Mouse (Mus musculus) midbrain, embryonic 14.5 days (tissue): Measurements from ENCODE around the gene Slc24a5. TPM values are rescaled to one million over a fixed set of nuclear protein-coding genes. Genes with fewer than 3 reads are reported as not detected.

Experiments
- ATAC-seq: fragments of 200-750 bp; cut with Nextera tagmentation; 2 replicates; pipeline ENCODE4 v1.8.0; 2017; ENCODE audit warnings: moderate number of reproducible peaks, moderate library complexity; ENCODE audit not compliant: low FRiP score, low TSS enrichment
- DNase-seq: peaks from one replicate; pipeline ENCODE4 v3.0.0-alpha.2; 2015
- H3K27ac ChIP-seq: fragments of 300-500 bp; sonication (generic); replicated peaks from 2 replicates; pipeline ENCODE4 v1.5.1; 2014; ENCODE audit warnings: mild to moderate bottlenecking, low read depth, low read length, moderate library complexity
- H3K27me3 ChIP-seq: fragments of 300-500 bp; sonication (generic); 2 replicates; pipeline ENCODE4 v1.6.1; 2014; ENCODE audit warnings: low read length, control low read depth, mixed read lengths; ENCODE audit not compliant: control insufficient read depth, insufficient read depth
- H3K36me3 ChIP-seq: fragments of 300-500 bp; sonication (generic); 2 replicates; pipeline ENCODE4 v1.6.1; 2014; ENCODE audit warnings: low read length, control low read depth; ENCODE audit not compliant: control insufficient read depth, insufficient read depth
- H3K4me1 ChIP-seq: fragments of 300-500 bp; sonication (generic); 2 replicates; pipeline ENCODE4 v1.6.1; 2014; ENCODE audit warnings: mild to moderate bottlenecking, antibody characterized with exemption, low read length, control low read depth; ENCODE audit not compliant: control insufficient read depth, insufficient read depth
- H3K4me2 ChIP-seq: fragments of 300-500 bp; sonication (generic); 2 replicates; pipeline ENCODE4 v1.6.1; 2014; ENCODE audit warnings: mild to moderate bottlenecking, low read length, moderate library complexity
- H3K4me3 ChIP-seq: fragments of 300-500 bp; sonication (generic); replicated peaks from 2 replicates; pipeline ENCODE4 v1.5.1; 2014; ENCODE audit warnings: low read depth, low read length
- H3K9ac ChIP-seq: fragments of 300-500 bp; sonication (generic); replicated peaks from 2 replicates; pipeline ENCODE4 v1.6.1; 2014; ENCODE audit warnings: mild to moderate bottlenecking, low read length, moderate library complexity
- H3K9me3 ChIP-seq: fragments of 300-500 bp; sonication (generic); 2 replicates; pipeline ENCODE4 v1.6.1; 2016; ENCODE audit warnings: low read length, control low read depth, mixed read lengths; ENCODE audit not compliant: control insufficient read depth
- WGBS: fragments of 180-500 bp; shearing (Covaris S2); extraction: QIAGEN DNeasy Blood & Tissue Kit; methylation state at CpG from one replicate; pipeline ENCODE4 v1.1.7; 2014; 5-methylcytosine and 5-hydroxymethylcytosine counted together
- polyA plus RNA-seq: library from polyadenylated mRNA; unstranded; fragments of >200 nt; fragmentation: Nextera tagmentation; extraction: Ambion mirVana; gene quantifications from 2 replicates; pipeline ENCODE4 v1.2.1, GENCODE M21; 2014

The Slc24a5 gene
- polyA plus RNA-seq, 1 experiment from 2014 or later: 8.1 TPM

- H3K27ac ChIP-seq: no peak overlapping the region
- no peaks in the 10 kb centered on the region for H3K36me3 ChIP-seq
- H3K4me2 ChIP-seq: no peak overlapping the region
- no peak overlapping the region for H3K4me3 ChIP-seq
- ATAC-seq (no peak), DNase-seq (no peak)
- H3K9me3 ChIP-seq: no peaks in the 10 kb centered on the region
- no peak overlapping the region for H3K9ac ChIP-seq
- H3K4me1 ChIP-seq: peaks cover 4% of the 10 kb centered on the region; the same call in 1 of the 2 replicates
- WGBS: 89% methylated on average over 3 of the region's 3 CpGs
- H3K27me3 ChIP-seq: no peaks in the 10 kb centered on the region
These were observed 58.9 kb downstream of the Slc24a5 start for GRCm38 (mm10) chr2:125126792-125127191.

GRCm38 (mm10) chr2:125134113-125134512, 66.2 kb downstream of the Slc24a5 start:
- Histone ChIP-seq H3K4me3 (no peak overlapping the region), H3K9me3 (no peaks in the 10 kb centered on the region), H3K4me1 (no peaks in the 10 kb centered on the region), H3K27me3 (no peaks in the 10 kb centered on the region), H3K9ac (no peak overlapping the region), H3K4me2 (no peak overlapping the region), H3K27ac (no peak overlapping the region), H3K36me3 (no peaks in the 10 kb centered on the region)
- WGBS: 19% methylated on average over 4 of the region's 4 CpGs
- no peak for DNase-seq
- no peak for ATAC-seq

- H3K9ac ChIP-seq: peak within 1 kb of the TSS; percentile 59
- H3K4me2 ChIP-seq: peak within 1 kb of the TSS; percentile 62
- DNase-seq: peak; percentile 81
- H3K27ac ChIP-seq: peak within 1 kb of the TSS; percentile 82
- WGBS: under 1% methylated on average over 39 of the region's 39 CpGs
- H3K4me3 ChIP-seq: peak within 1 kb of the TSS; percentile 46
- H3K36me3 ChIP-seq: no peaks in the 10 kb centered on the region
- no peaks in the 10 kb centered on the region for H3K4me1 ChIP-seq
- no peaks in the 10 kb centered on the region for H3K9me3 ChIP-seq
- ATAC-seq: peak; percentile 53; the same call in 1 of the 2 replicates
- no peaks in the 10 kb centered on the region for H3K27me3 ChIP-seq
These were observed 68.2 kb downstream of the Slc24a5 start, which contains the start of gene Ctxn2 for GRCm38 (mm10) chr2:125135903-125136811. TSS of gene Ctxn2 (plus strand) at chr2:125136692.

- Histone ChIP-seq H3K4me1 (no peaks in the 10 kb centered on the region), H3K9me3 (no peaks in the 10 kb centered on the region), H3K36me3 (no peaks in the 10 kb centered on the region), H3K4me2 (peak overlapping the region; percentile 62), H3K27ac (peak overlapping the region; percentile 82), H3K4me3 (peak overlapping the region; percentile 46), H3K9ac (peak overlapping the region; percentile 59; the same call in 1 of the 2 replicates), H3K27me3 (no peaks in the 10 kb centered on the region)
- no peak for ATAC-seq
- WGBS: 29% methylated on average over 7 of the region's 7 CpGs
- DNase-seq: no peak
These were observed 68.9 kb downstream of the Slc24a5 start for GRCm38 (mm10) chr2:125136846-125137245.

Other genes starting within 250 kb of the Slc24a5 start
- gene Myef2, start 55.5 kb downstream of the Slc24a5 start, polyA plus RNA-seq: 232 and 263 TPM in 2 replicates
- gene Ctxn2, start 68.6 kb downstream of the Slc24a5 start, polyA plus RNA-seq: 11.9 and 20.2 TPM in 2 replicates
- 0.11 TPM in 1 of 2 replicates, not detected in the other for gene Slc12a1, start 84.4 kb downstream of the Slc24a5 start, polyA plus RNA-seq
- gene Dut, start 179.1 kb downstream of the Slc24a5 start, polyA plus RNA-seq: 90.4 and 92.4 TPM in 2 replicates